ENCODE assay signal across 8 mouse cellular contexts in genomic region chr2:112501209-112501608, GRCm38 (mm10). TPM values are rescaled to one million over a fixed set of nuclear protein-coding genes. Genes with fewer than 3 reads are reported as not detected.
DNase-seq lines count a peak whose midpoint lies in the region; ATAC-seq lines count a peak whose summit lies in the region.

No protein-coding gene starts in this region.

- H3K4me2 ChIP-seq in hindbrain, embryonic 13.5 days: no peak overlapping the region

- peak; percentile 92 for ATAC-seq in hindbrain, embryonic 13.5 days (ENCODE audit: low FRiP score)

- no peak overlapping the region for H3K27ac ChIP-seq in hindbrain, embryonic 13.5 days

- 3% methylated on average over 6 of the region's 6 CpGs for WGBS in hindbrain, embryonic 13.5 days

- H3K4me3 ChIP-seq in hindbrain, embryonic 13.5 days: no peak overlapping the region

- H3K27me3 ChIP-seq in hindbrain, embryonic 13.5 days: no peaks in the 10 kb centered on the region

- no peak overlapping the region for H3K9ac ChIP-seq in hindbrain, embryonic 13.5 days

- H3K9me3 ChIP-seq in hindbrain, embryonic 13.5 days: no peaks in the 10 kb centered on the region

- H3K4me1 ChIP-seq in hindbrain, embryonic 13.5 days (replicated peaks): peaks cover 6% of the 10 kb centered on the region; the same call in 1 of the 2 replicates

- no peaks in the 10 kb centered on the region for H3K36me3 ChIP-seq in hindbrain, embryonic 13.5 days

- peak; percentile 84 for DNase-seq in T-cell, adult 2 months (ENCODE audit: low spot score)
- DNase-seq in cerebellum, postnatal 25 days: peak; percentile 43 to 65
- DNase-seq in frontal cortex, postnatal 25 days (ENCODE audit: low spot score in 2 of 2): peak; percentile 55 to 57
- peak; percentile 45 to 63 for DNase-seq in layer of hippocampus, postnatal 25 days (ENCODE audit: extremely low spot score in 1 of 2, low spot score in 1 of 2)
- peak; percentile 79 for DNase-seq in lung, postnatal 25 days (ENCODE audit: low spot score)
- peak; percentile 67 for DNase-seq in retina, postnatal 7 days (ENCODE audit: low read depth, low spot score)
- peak; percentile 75 for DNase-seq in thymus, postnatal 4 days

RNA-seq across cellular contexts. Expression of gene Aven, which starts 8.4 kb away (rescaled TPM):
- polyA plus RNA-seq in hindbrain, embryonic 13.5 days (2015; fragmentation: Nextera tagmentation; extraction: Ambion mirVana): 3.1 and 4.4 TPM in 2 replicates
- 1 to 10 TPM; 8.1 to 9.5 TPM for total RNA-seq in layer of hippocampus, postnatal 25 days (2021)

RNA-seq across cellular contexts. Expression of gene Chrm5, which starts 20.6 kb away (rescaled TPM):
- 0.48 and 0.68 TPM in 2 replicates for polyA plus RNA-seq in hindbrain, embryonic 13.5 days (2015; fragmentation: Nextera tagmentation; extraction: Ambion mirVana)
- total RNA-seq in layer of hippocampus, postnatal 25 days (2021): 10 to 100 TPM in 1 of 2 experiments, 1 to 10 TPM in 1; 4.2 to 10.5 TPM

RNA-seq across cellular contexts. Expression of gene Emc7, which starts 46.4 kb away (rescaled TPM):
- polyA plus RNA-seq in hindbrain, embryonic 13.5 days (2015; fragmentation: Nextera tagmentation; extraction: Ambion mirVana): 18.4 and 19.2 TPM in 2 replicates
- total RNA-seq in layer of hippocampus, postnatal 25 days (2021): 10 to 100 TPM; 44.4 to 46.2 TPM
